Mouse (Mus musculus) G1E (cell line): ENCODE results near the gene Tom1l2. TPM values are rescaled to one million over a fixed set of nuclear protein-coding genes. Genes with fewer than 3 reads are reported as not detected.

Experiments
- ATAC-seq: 2 replicates; pipeline ENCODE4 v1.8.0; 2016; ENCODE audit warnings: mild to moderate bottlenecking; ENCODE audit not compliant: insufficient number of reproducible peaks, poor library complexity, low FRiP score, severe bottlenecking; ENCODE audit errors: extremely low read depth
- DNase-seq: peaks from one replicate; pipeline ENCODE4 v3.0.0; 2012; ENCODE audit warnings: low spot score
- H3K27me3 ChIP-seq: 2 replicates; pipeline ENCODE4 v1.6.1; 2012; ENCODE audit warnings: mild to moderate bottlenecking, low read length, inconsistent platforms; ENCODE audit not compliant: insufficient read depth
- H3K36me3 ChIP-seq: replicated peaks from 2 replicates; pipeline ENCODE3; 2012; ENCODE audit warnings: mild to moderate bottlenecking, inconsistent platforms
- H3K4me1 ChIP-seq: 2 replicates; pipeline ENCODE4 v1.6.1; 2012; ENCODE audit warnings: low read depth, low read length, inconsistent platforms, mixed read lengths; ENCODE audit not compliant: insufficient read depth
- H3K4me3 ChIP-seq: 2 replicates; pipeline ENCODE4 v1.5.1; 2012; ENCODE audit warnings: low read depth, mild to moderate bottlenecking, inconsistent platforms, low read length, moderate library complexity, mixed read lengths
- H3K9me3 ChIP-seq: replicated peaks from 2 replicates; pipeline ENCODE4 v1.6.1; 2012; ENCODE audit warnings: inconsistent platforms
- CTCF ChIP-seq: IDR thresholded peaks from 2 replicates; pipeline ENCODE4 v1.5.1; 2012; ENCODE audit warnings: low read depth, low read length, inconsistent platforms, mixed read lengths
- GATA1 ChIP-seq: IDR thresholded peaks from 2 replicates; pipeline ENCODE4 v1.6.1; 2012; ENCODE audit warnings: borderline replicate concordance, low read length, inconsistent platforms, mixed read lengths
- GATA2 ChIP-seq: IDR thresholded peaks from 2 replicates; pipeline ENCODE4 v1.6.1; 2012; ENCODE audit warnings: low read depth, low read length, inconsistent platforms, borderline replicate concordance
- POLR2AphosphoS5 ChIP-seq: IDR thresholded peaks from 2 replicates; pipeline ENCODE4 v1.6.1; 2012; ENCODE audit warnings: low read depth, low read length, inconsistent platforms; ENCODE audit not compliant: insufficient replicate concordance
- TAL1 ChIP-seq: conservative IDR thresholded peaks from 2 replicates; pipeline ENCODE4 v1.6.1; 2012; ENCODE audit warnings: low read depth, low read length, inconsistent platforms, mixed read lengths
- polyA plus RNA-seq: library from polyadenylated mRNA; stranded (reverse); fragments of >175 nt; gene quantifications from 2 replicates; pipeline ENCODE4 v1.2.3, GENCODE M21; 2012
- total RNA-seq, 2 experiments: library from RNA; stranded (forward) in 1 of 2; stranded (reverse) in 1 of 2; fragments of 200-1000 nt in 1 of 2; fragments of >200 nt in 1 of 2; fragmentation: Nextera tagmentation in 1 of 2; gene quantifications; 2 replicates each; pipeline ENCODE4 v1.2.3; 2014 to 2017

Gene Tom1l2
- total and polyA plus RNA-seq, 3 experiments, result 7.8 to 24.8 (median 20.9) TPM

GRCm38 (mm10) chr11:60338291-60338690 is 14.4 kb downstream of the Tom1l2 start:
- no peaks in the 10 kb centered on the region for H3K9me3 ChIP-seq
- peaks cover 2% of the 10 kb centered on the region; the same call in 1 of the 2 replicates for H3K4me1 ChIP-seq
- no peak for ATAC-seq
- H3K36me3 ChIP-seq, result peaks cover 17% of the 10 kb centered on the region
- no peaks in the 10 kb centered on the region for H3K27me3 ChIP-seq
- peak; percentile 20 for DNase-seq
- TF ChIP-seq CTCF, result peak; percentile 64
- no peak for TF ChIP-seq GATA1
- no peak for TF ChIP-seq TAL1
- H3K4me3 ChIP-seq, result no peak overlapping the region

- Histone ChIP-seq H3K27me3 (no peaks in the 10 kb centered on the region), H3K4me3 (no peak overlapping the region), H3K9me3 (no peaks in the 10 kb centered on the region), H3K36me3 (peaks cover 14% of the 10 kb centered on the region), H3K4me1 (peaks cover 2% of the 10 kb centered on the region; the same call in 1 of the 2 replicates)
- ATAC-seq (no peak), DNase-seq (no peak)
- no peak for TF ChIP-seq CTCF
- TF ChIP-seq GATA2, result no peak
These were observed 16.9 kb downstream of the Tom1l2 start for GRCm38 (mm10) chr11:60335771-60336170.

GRCm38 (mm10) chr11:60334124-60334523 is 18.6 kb downstream of the Tom1l2 start:
- Histone ChIP-seq H3K4me1 (peaks cover 2% of the 10 kb centered on the region; the same call in 1 of the 2 replicates), H3K36me3 (peaks cover 12% of the 10 kb centered on the region), H3K27me3 (no peaks in the 10 kb centered on the region), H3K4me3 (no peak overlapping the region), H3K9me3 (no peaks in the 10 kb centered on the region)
- ATAC-seq, result no peak
- TF ChIP-seq TAL1, result no peak
- TF ChIP-seq GATA2, result no peak
- TF ChIP-seq GATA1, result no peak
- no peak for TF ChIP-seq CTCF
- no peak for TF ChIP-seq POLR2AphosphoS5
- no peak for DNase-seq

GRCm38 (mm10) chr11:60333461-60333860 is 19.2 kb downstream of the Tom1l2 start:
- Histone ChIP-seq H3K4me3 (no peak overlapping the region), H3K27me3 (no peaks in the 10 kb centered on the region), H3K4me1 (peaks cover 2% of the 10 kb centered on the region; the same call in 1 of the 2 replicates), H3K36me3 (peaks cover 12% of the 10 kb centered on the region), H3K9me3 (no peaks in the 10 kb centered on the region)
- DNase-seq (no peak), ATAC-seq (no peak)
- TF ChIP-seq GATA1 (no peak), CTCF (no peak), POLR2AphosphoS5 (no peak), TAL1 (no peak), GATA2 (no peak)

- no peaks in the 10 kb centered on the region for H3K27me3 ChIP-seq
- TF ChIP-seq CTCF, result no peak
- no peak for TF ChIP-seq GATA2
- TF ChIP-seq POLR2AphosphoS5, result no peak
- TF ChIP-seq GATA1, result no peak
- no peak for TF ChIP-seq TAL1
- H3K36me3 ChIP-seq, result peaks cover 3% of the 10 kb centered on the region
- DNase-seq, result no peak
- no peaks in the 10 kb centered on the region for H3K9me3 ChIP-seq
- H3K4me3 ChIP-seq, result no peak overlapping the region
- H3K4me1 ChIP-seq, result no peaks in the 10 kb centered on the region
- no peak for ATAC-seq
These were observed 22.2 kb downstream of the Tom1l2 start for GRCm38 (mm10) chr11:60330551-60330950.

GRCm38 (mm10) chr11:60323731-60324130 is 29.0 kb downstream of the Tom1l2 start:
- TF ChIP-seq CTCF (no peak), POLR2AphosphoS5 (no peak), GATA2 (no peak), TAL1 (no peak), GATA1 (no peak)
- Histone ChIP-seq H3K36me3 (peaks cover 5% of the 10 kb centered on the region), H3K9me3 (no peaks in the 10 kb centered on the region), H3K27me3 (no peaks in the 10 kb centered on the region), H3K4me3 (no peak overlapping the region), H3K4me1 (peaks cover 1% of the 10 kb centered on the region; the same call in 1 of the 2 replicates)
- no peak for DNase-seq
- ATAC-seq, result no peak

GRCm38 (mm10) chr11:60321438-60321837 is 31.3 kb downstream of the Tom1l2 start:
- H3K4me3 ChIP-seq, result no peak overlapping the region
- no peaks in the 10 kb centered on the region for H3K27me3 ChIP-seq
- H3K9me3 ChIP-seq, result no peaks in the 10 kb centered on the region
- no peak for ATAC-seq
- H3K4me1 ChIP-seq, result peaks cover 3% of the 10 kb centered on the region; the same call in 1 of the 2 replicates
- no peak for DNase-seq
- peaks cover 7% of the 10 kb centered on the region for H3K36me3 ChIP-seq
- TF ChIP-seq CTCF, result no peak
- no peak for TF ChIP-seq GATA1
- TF ChIP-seq TAL1, result no peak
- no peak for TF ChIP-seq GATA2
- TF ChIP-seq POLR2AphosphoS5, result no peak
